Mouse (Mus musculus): ENCODE results near the gene Rbp3.

The Rbp3 gene

DNA sequence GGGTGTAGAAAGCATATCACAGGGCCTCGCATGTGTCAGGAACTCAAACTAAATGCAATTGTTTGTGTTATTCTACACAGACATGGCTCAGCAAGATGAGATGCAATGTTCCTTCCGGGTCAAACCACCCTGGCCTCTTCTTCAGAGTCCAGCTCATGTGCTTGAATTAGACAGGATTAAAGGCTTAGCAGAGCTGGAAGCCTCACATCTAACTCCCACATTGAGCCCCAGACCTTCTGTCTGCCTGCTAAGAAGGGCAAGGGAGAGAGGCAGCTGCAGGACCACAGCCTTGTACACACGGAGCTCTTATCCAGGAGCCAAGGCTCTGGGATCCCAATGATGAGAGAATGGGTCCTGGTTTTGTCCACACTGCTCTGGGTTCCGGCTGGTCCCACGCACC, at the start of gene Rbp3:
Gene Rbp3 (plus strand): TSS at position 243 of the 400 bp plus-strand sequence.
- no peak for DNase-seq (ENCODE audit: low read depth)

- DNase-seq (ENCODE audit: low read depth) = no peak
Measured at GRCm38 (mm10) chr14:33904851-33905250, 49.0 kb upstream of the Rbp3 start.

GRCm38 (mm10) chr14:33913727-33914126, 40.1 kb upstream of the Rbp3 start:
- DNase-seq (ENCODE audit: low read depth) = no peak

DNA sequence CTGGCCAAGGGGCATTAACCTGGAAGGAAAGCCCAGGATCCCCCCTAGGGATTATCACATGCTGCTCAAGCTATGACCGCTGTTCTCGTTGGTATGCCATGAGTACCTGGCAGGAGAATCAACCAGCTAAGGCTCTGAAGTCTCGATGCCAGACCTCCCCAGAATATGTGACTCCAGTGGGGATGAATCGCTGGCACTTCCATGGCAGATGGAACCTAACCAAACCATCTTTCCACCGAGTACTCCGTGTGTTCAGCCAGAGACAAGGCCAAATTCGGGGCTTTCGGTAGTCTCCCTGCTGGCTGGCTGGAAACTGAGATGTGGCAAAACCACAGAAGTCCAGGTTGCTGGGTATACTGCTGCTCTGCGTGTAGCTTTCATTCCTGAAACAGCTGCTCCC, 39.6 kb upstream of the Rbp3 start:
- DNase-seq (ENCODE audit: low read depth) = no peak

- DNase-seq (ENCODE audit: low read depth) = no peak
Measured at GRCm38 (mm10) chr14:33920727-33921559, 32.9 kb upstream of the Rbp3 start.

DNA sequence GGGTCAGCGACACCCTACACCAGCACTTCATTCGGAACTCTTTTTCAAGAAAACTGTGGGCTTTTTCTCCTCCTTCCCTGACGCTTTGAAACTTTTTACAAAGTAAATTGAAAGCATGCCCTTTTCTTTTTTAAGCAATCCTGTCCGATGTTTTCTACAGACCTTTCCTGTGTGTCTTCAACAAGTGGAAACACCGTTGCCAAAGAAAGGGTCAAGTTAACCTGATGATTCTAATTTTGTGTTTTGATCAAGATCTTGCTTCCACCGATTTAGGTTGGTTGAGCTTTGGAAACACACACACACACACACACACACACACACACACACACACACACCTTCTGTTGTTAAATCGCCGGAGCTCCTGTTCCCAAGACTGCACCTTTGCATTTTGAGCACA, 31.0 kb upstream of the Rbp3 start:
- DNase-seq (ENCODE audit: low read depth) = no peak

DNA sequence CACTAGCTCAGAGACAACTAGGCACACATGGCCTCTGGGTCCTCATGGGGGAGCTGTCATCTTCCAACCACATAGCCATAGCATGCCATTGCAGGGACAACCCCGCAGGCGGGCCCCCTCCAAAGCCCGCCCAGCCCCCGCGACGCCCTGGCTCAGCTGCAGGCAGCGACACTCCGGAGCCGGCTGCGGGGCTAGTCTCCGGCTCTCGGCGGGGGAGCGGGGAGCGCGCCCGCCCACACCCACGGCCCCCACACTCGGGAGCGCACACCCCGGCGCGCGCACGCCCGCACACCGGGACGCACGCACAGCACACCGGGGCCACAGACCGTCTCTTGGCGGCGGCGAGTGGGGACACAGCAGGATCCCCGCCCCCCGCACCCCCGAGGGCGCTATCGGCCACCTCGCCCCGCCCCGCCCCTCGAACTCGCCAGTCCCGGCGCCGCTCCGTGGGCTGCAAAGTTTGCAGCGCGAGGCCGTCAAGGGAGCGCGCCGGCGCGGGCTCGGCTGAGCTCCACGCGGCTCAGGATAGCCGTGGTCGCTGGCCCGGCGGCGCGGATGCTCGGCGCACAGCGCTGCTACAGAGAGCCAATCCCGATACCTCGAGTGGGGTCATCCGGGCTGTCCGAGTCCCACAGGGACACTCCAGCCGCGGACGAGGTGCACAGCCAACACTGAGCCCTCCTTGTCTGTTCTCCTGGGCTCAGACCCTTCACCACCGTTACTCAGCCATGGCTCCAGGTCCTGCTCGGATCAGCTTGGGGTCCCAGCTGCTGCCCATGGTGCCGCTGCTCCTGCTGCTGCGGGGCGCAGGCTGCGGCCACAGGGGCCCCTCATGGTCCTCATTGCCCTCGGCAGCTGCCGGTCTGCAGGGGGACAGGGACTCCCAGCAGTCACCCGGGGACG, 30.4 kb upstream of the Rbp3 start, which contains the start of gene Gdf10:
Gene Gdf10 (plus strand): TSS at position 420 of the 903 bp plus-strand sequence.
- no peak for DNase-seq (ENCODE audit: low read depth)

DNA sequence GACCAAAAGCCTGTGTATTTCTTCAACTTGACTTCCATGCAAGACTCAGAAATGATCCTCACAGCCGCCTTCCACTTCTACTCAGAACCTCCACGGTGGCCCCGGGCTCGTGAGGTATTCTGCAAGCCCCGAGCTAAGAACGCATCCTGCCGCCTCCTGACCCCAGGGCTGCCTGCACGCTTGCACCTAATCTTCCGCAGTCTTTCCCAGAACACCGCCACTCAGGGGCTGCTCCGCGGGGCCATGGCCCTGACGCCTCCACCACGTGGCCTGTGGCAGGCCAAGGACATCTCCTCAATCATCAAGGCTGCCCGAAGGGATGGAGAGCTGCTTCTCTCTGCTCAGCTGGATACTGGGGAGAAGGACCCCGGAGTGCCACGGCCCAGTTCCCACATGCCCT, 21.9 kb upstream of the Rbp3 start:
- no peak for DNase-seq (ENCODE audit: low read depth)

- peak; percentile 18 for DNase-seq (ENCODE audit: low read depth)
Measured at GRCm38 (mm10) chr14:33932935-33933703, 20.7 kb upstream of the Rbp3 start.

DNA sequence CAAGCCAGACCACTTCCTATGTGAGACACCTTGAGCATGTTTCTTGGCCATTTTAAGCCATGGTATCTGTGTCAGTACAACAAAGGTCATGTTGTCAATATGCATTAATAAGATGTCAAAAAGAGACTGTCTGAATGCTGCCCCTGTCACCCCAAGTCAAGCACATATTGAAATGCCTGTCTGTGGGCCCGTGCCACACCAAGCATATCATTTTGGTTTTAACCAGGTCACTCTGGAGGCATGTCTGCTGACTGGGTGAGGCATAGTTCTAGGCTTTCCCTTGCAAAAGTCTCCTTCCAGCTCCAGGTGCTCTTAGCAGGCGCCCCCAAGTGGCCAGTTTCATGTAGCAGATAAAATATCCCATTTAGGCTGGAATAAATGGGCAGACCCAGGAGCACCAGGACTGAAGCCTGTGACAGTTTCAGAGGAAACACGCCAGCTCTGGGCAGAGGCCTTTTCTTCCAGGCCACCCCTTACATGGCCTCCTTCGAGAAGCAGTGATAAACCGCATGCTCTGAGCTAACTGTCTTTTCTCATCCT, 20.0 kb upstream of the Rbp3 start:
- no peak for DNase-seq (ENCODE audit: low read depth)

GRCm38 (mm10) chr14:33939117-33939516, 14.7 kb upstream of the Rbp3 start:
- peak; percentile 4 for DNase-seq (ENCODE audit: low read depth)

- DNase-seq (ENCODE audit: low read depth) = no peak
Measured at GRCm38 (mm10) chr14:33940739-33941138, 13.1 kb upstream of the Rbp3 start, which contains the start of gene Gdf2. TSS of gene Gdf2 (plus strand) at chr14:33941039.

DNA sequence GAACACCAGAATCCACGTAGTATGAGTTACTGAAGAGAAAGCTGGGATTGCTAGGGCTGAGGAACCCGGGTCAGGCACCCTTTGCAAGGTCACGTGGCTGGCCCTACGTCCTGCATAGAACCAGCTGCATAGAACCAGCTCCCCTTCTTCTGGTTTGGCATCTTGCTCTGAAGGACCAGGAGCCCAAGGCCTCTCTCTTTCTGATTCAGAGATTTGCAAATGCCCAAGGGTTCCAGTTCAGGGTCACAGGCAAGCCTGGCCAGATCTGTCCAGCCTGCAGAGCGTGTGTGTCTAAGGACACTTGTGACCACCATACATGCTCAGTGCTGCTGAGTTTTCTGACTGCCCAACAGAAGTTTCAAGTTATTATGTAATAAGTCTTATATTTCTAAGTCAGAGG, 11.6 kb upstream of the Rbp3 start:
- no peak for DNase-seq (ENCODE audit: low read depth)

DNA sequence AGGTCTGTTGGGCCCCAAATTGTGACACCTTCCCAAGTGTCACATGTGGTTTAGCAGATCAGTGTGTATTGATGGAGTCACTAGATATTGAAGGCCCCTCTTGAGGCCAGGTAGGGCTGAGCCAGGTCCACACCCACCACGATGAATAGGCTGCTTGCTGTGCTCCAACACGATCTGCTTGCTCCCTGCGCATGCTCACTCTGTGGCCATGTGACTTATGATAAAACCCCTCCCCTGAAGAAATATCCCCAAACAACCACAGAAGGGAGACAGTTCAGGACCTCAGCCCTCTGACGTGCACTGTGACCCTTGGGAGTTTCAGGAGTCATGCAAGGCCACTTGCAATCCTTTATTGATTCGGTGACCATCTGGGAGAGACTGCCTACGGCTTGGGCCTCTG, 7.7 kb upstream of the Rbp3 start:
- DNase-seq (ENCODE audit: low read depth) = no peak

- no peak for DNase-seq (ENCODE audit: low read depth)
Measured at GRCm38 (mm10) chr14:33952233-33952981, 1.4 kb upstream of the Rbp3 start.

- DNase-seq (ENCODE audit: low read depth) = no peak
Measured at GRCm38 (mm10) chr14:33956055-33956454, 2.3 kb downstream of the Rbp3 start.

DNA sequence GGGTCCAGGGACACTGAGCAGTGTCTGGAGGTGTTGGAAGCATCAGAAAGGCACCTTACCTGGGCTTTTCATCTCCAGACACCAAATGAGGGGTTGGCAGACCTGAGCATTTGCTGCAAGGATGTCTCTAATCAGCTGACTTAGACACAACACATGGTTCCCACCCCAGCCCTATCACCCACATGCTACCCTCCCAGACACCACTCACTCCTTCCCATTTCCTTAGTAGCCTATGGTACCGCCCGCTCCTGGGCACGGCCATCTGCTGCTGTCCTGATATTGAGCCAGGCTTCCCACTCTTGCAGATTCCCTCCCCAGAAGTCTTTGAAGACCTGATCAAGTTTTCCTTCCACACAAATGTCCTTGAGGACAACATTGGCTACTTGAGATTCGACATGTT, 4.4 kb downstream of the Rbp3 start:
- no peak for DNase-seq (ENCODE audit: low read depth)

- DNase-seq (ENCODE audit: low read depth) = no peak
Measured at GRCm38 (mm10) chr14:33958841-33959240, 5.0 kb downstream of the Rbp3 start.

DNA sequence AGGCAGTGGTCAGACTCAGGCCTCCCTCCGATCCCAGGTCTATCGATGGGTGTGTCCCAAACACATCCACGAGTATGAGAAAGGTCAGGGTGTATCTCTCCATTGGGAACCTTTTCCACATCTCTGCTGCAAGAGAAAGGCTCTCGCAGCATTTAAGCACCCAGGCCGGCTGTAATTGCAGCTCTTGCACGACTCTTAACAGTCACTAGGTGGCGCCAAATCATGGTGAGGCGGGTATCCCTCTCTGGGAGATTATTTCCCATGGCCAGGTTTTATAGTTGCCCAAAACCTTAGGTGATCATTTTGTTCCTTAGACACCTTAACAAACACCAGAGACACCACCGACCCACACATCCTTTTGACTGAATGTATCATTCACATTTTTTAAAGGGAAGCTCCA, 5.5 kb downstream of the Rbp3 start:
- DNase-seq (ENCODE audit: low read depth) = peak; percentile 9

GRCm38 (mm10) chr14:33965675-33966074, 11.9 kb downstream of the Rbp3 start:
- DNase-seq (ENCODE audit: low read depth) = peak; percentile 1

- DNase-seq (ENCODE audit: low read depth) = no peak
Measured at GRCm38 (mm10) chr14:33972679-33973078, 18.9 kb downstream of the Rbp3 start.

All from induced T-regulatory cell, adult 2 months (primary cell).